Mouse (Mus musculus) thymus, adult 18-20 months (tissue): ENCODE measurements around the gene Wnt6.

Source experiments
- DNase-seq, 2 experiments: peaks; one replicate each; pipeline ENCODE4 v3.0.0; 2022; ENCODE audit warnings: mixed read lengths in 2 of 2

Wnt6 gene

GRCm38 (mm10) chr1:74778934-74779486 is 7.3 kb downstream of the Wnt6 start:
- DNase-seq = no peak

- no peak for DNase-seq
These were observed 10.4 kb downstream of the Wnt6 start for GRCm38 (mm10) chr1:74782045-74782444.

- DNase-seq = no peak
These were observed 11.9 kb downstream of the Wnt6 start for GRCm38 (mm10) chr1:74783554-74783953.

GRCm38 (mm10) chr1:74784041-74784759 is 12.5 kb downstream of the Wnt6 start:
- DNase-seq = no peak

- peak in 1 of 2 experiments; percentile 52 for DNase-seq
These were observed 16.2 kb downstream of the Wnt6 start for GRCm38 (mm10) chr1:74787846-74788245.

GRCm38 (mm10) chr1:74788603-74789176 is 17.0 kb downstream of the Wnt6 start:
- DNase-seq = no peak

GRCm38 (mm10) chr1:74790095-74790494 is 18.4 kb downstream of the Wnt6 start:
- DNase-seq = no peak

GRCm38 (mm10) chr1:74791249-74791648 is 19.6 kb downstream of the Wnt6 start, which contains the start of gene Wnt10a:
Gene Wnt10a (plus strand): TSS chr1:74791516.
- no peak for DNase-seq

GRCm38 (mm10) chr1:74792831-74793660 is 21.4 kb downstream of the Wnt6 start:
- no peak for DNase-seq

- no peak for DNase-seq
These were observed 22.9 kb downstream of the Wnt6 start for GRCm38 (mm10) chr1:74794487-74795144.

- no peak for DNase-seq
These were observed 23.4 kb downstream of the Wnt6 start for GRCm38 (mm10) chr1:74795145-74795529.

GRCm38 (mm10) chr1:74797459-74797858 is 25.8 kb downstream of the Wnt6 start:
- DNase-seq = no peak

- no peak for DNase-seq
These were observed 28.8 kb downstream of the Wnt6 start for GRCm38 (mm10) chr1:74800424-74800888.

GRCm38 (mm10) chr1:74801631-74802140 is 30.0 kb downstream of the Wnt6 start:
- DNase-seq = no peak

GRCm38 (mm10) chr1:74802795-74803656 is 31.3 kb downstream of the Wnt6 start:
- DNase-seq = peak; percentile 67 to 70

GRCm38 (mm10) chr1:74804211-74804870 is 32.6 kb downstream of the Wnt6 start:
- no peak for DNase-seq

- DNase-seq = no peak
These were observed 33.7 kb downstream of the Wnt6 start for GRCm38 (mm10) chr1:74805340-74805835.

- DNase-seq = no peak
These were observed 34.2 kb downstream of the Wnt6 start for GRCm38 (mm10) chr1:74805843-74806242.

- peak; percentile 23 to 49 for DNase-seq
These were observed 34.9 kb downstream of the Wnt6 start for GRCm38 (mm10) chr1:74806360-74807311.
